Mouse (Mus musculus): Measurements from ENCODE around the gene Zfp820. TPM values are rescaled to one million over a fixed set of nuclear protein-coding genes. Genes with fewer than 3 reads are reported as not detected.
"Not testable (repeated sequence)": the region's sequence is repeated elsewhere in the genome, so short reads cannot be mapped to it uniquely, and the experiment has no call there.

The Zfp820 gene
- polyA plus RNA-seq (2012): 0.04 TPM in 1 of 2 replicates, not detected in the other

GRCm38 (mm10) chr17:21845545-21846321 is at the start of gene Zfp820:
TSS of gene Zfp820 (minus strand) at chr17:21845772.
- no peaks in the 10 kb centered on the region for H3K36me3 ChIP-seq (ENCODE audit: control insufficient read depth)
- peaks cover 5% of the 10 kb centered on the region for H3K4me1 ChIP-seq (ENCODE audit: control insufficient read depth)
- peak within 1 kb of the TSS; percentile 65 for H3K4me3 ChIP-seq (replicated peaks)
- no peaks in the 10 kb centered on the region for H3K27me3 ChIP-seq (ENCODE audit: control insufficient read depth)
- H3K9me3 ChIP-seq (ENCODE audit: control insufficient read depth, low read length): no peaks in the 10 kb centered on the region
- TF ChIP-seq GATA1 (IDR thresholded peaks at IDR 0.05; ENCODE audit: low read length) (no peak), TAL1 (IDR thresholded peaks at IDR 0.05; ENCODE audit: low read length) (no peak)

- H3K4me1 ChIP-seq (ENCODE audit: control insufficient read depth): no peaks in the 10 kb centered on the region
- H3K36me3 ChIP-seq (ENCODE audit: control insufficient read depth): no peaks in the 10 kb centered on the region
- H3K9me3 ChIP-seq (ENCODE audit: control insufficient read depth, low read length): no peaks in the 10 kb centered on the region
- no peak overlapping the region for H3K4me3 ChIP-seq (replicated peaks)
- H3K27me3 ChIP-seq (ENCODE audit: control insufficient read depth): no peaks in the 10 kb centered on the region
- no peak for TF ChIP-seq TAL1 (IDR thresholded peaks at IDR 0.05; ENCODE audit: low read length)
- no peak for TF ChIP-seq GATA1 (IDR thresholded peaks at IDR 0.05; ENCODE audit: low read length)
These were observed 25.7 kb upstream of the Zfp820 start for GRCm38 (mm10) chr17:21871256-21871655.

- H3K9me3 ChIP-seq (ENCODE audit: control insufficient read depth, low read length); H3K4me3 ChIP-seq (replicated peaks); H3K4me1 ChIP-seq (ENCODE audit: control insufficient read depth); H3K27me3 ChIP-seq (ENCODE audit: control insufficient read depth); H3K36me3 ChIP-seq (ENCODE audit: control insufficient read depth): not testable (repeated sequence)
These were observed 680 bp upstream of the Zfp820 start for GRCm38 (mm10) chr17:21846322-21846582.

GRCm38 (mm10) chr17:21838510-21838909 is 7.1 kb downstream of the Zfp820 start:
- no peak for TF ChIP-seq TAL1 (IDR thresholded peaks at IDR 0.05; ENCODE audit: low read length)
- Histone ChIP-seq H3K4me3 (replicated peaks) (no peak overlapping the region), H3K4me1 (ENCODE audit: control insufficient read depth) (no peaks in the 10 kb centered on the region), H3K9me3 (ENCODE audit: control insufficient read depth, low read length) (no peaks in the 10 kb centered on the region), H3K27me3 (ENCODE audit: control insufficient read depth) (no peaks in the 10 kb centered on the region), H3K36me3 (ENCODE audit: control insufficient read depth) (no peaks in the 10 kb centered on the region)

GRCm38 (mm10) chr17:21801373-21801772 is 44.2 kb downstream of the Zfp820 start:
- H3K4me3 ChIP-seq (replicated peaks); H3K27me3 ChIP-seq (ENCODE audit: control insufficient read depth); H3K9me3 ChIP-seq (ENCODE audit: control insufficient read depth, low read length); H3K36me3 ChIP-seq (ENCODE audit: control insufficient read depth); H3K4me1 ChIP-seq (ENCODE audit: control insufficient read depth): not testable (repeated sequence)

GRCm38 (mm10) chr17:21792256-21792655 is 53.3 kb downstream of the Zfp820 start:
- no peaks in the 10 kb centered on the region for H3K9me3 ChIP-seq (ENCODE audit: control insufficient read depth, low read length)
- TF ChIP-seq GATA1 (IDR thresholded peaks at IDR 0.05; ENCODE audit: low read length): no peak
- no peak for TF ChIP-seq TAL1 (IDR thresholded peaks at IDR 0.05; ENCODE audit: low read length)
- no peaks in the 10 kb centered on the region for H3K36me3 ChIP-seq (ENCODE audit: control insufficient read depth)
- H3K27me3 ChIP-seq (ENCODE audit: control insufficient read depth): no peaks in the 10 kb centered on the region
- no peaks in the 10 kb centered on the region for H3K4me1 ChIP-seq (ENCODE audit: control insufficient read depth)
- H3K4me3 ChIP-seq (replicated peaks): no peak overlapping the region

GRCm38 (mm10) chr17:21770336-21770735 is 75.2 kb downstream of the Zfp820 start:
- H3K4me3 ChIP-seq (replicated peaks): no peak overlapping the region

More at GRCm38 (mm10) chr17:21770336-21770735, 75.2 kb downstream of the Zfp820 start:
- Histone ChIP-seq H3K36me3 (ENCODE audit: control insufficient read depth) (no peaks in the 10 kb centered on the region), H3K27me3 (ENCODE audit: control insufficient read depth) (no peaks in the 10 kb centered on the region), H3K9me3 (ENCODE audit: control insufficient read depth, low read length) (no peaks in the 10 kb centered on the region), H3K4me1 (ENCODE audit: control insufficient read depth) (no peaks in the 10 kb centered on the region)
- TF ChIP-seq GATA1 (IDR thresholded peaks at IDR 0.05; ENCODE audit: low read length) (no peak), TAL1 (IDR thresholded peaks at IDR 0.05; ENCODE audit: low read length) (no peak)

Other genes with a start within 250 kb of the Zfp820 start
- 0.05 and 0.10 TPM in 2 replicates for gene Zfp983, start 195.1 kb downstream of the Zfp820 start, polyA plus RNA-seq (2012)
- not detected in 2 replicates for gene Gm10226, start 153.9 kb downstream of the Zfp820 start, polyA plus RNA-seq (2012)
- 0.02 and 0.03 TPM in 2 replicates for gene Zfp760, start 138.0 kb downstream of the Zfp820 start, polyA plus RNA-seq (2012)
- gene Zfp229, start 115.0 kb downstream of the Zfp820 start, polyA plus RNA-seq (2012): 0.07 and 0.16 TPM in 2 replicates
- not detected in 2 replicates for gene Zfp995, start 64.2 kb upstream of the Zfp820 start, polyA plus RNA-seq (2012)
- gene Zfp942, start 116.7 kb upstream of the Zfp820 start, polyA plus RNA-seq (2012): 0.01 and 0.04 TPM in 2 replicates
- 0.03 and 0.09 TPM in 2 replicates for gene Zfp943, start 116.8 kb upstream of the Zfp820 start, polyA plus RNA-seq (2012)